Mouse (Mus musculus): ENCODE measurements around the gene Pdcd1lg2. TPM values are rescaled to one million over a fixed set of nuclear protein-coding genes. Genes with fewer than 3 reads are reported as not detected.
"Not testable (repeated sequence)": the region's sequence is repeated elsewhere in the genome, so short reads cannot be mapped to it uniquely, and the experiment has no call there.

Gene Pdcd1lg2
- polyA plus RNA-seq, 1 experiment from 2014 or later, result not detected

GRCm38 (mm10) chr19:29406042-29407017 lies 4.4 kb upstream of the Pdcd1lg2 start:
- DNase-seq (ENCODE audit: low spot score), result peak; percentile 65
- Histone ChIP-seq H3K9ac (ENCODE audit: low read depth, low read length) (no peak overlapping the region), H3K4me1 (ENCODE audit: control insufficient read depth, insufficient read depth, low read length) (peaks cover 7% of the 10 kb centered on the region; the same call in 1 of the 2 replicates), H3K4me3 (ENCODE audit: low read depth, low read length) (no peak overlapping the region), H3K4me2 (ENCODE audit: low read depth, low read length) (no peak overlapping the region), H3K9me3 (ENCODE audit: control insufficient read depth, low read length) (0 out of 2 replicates have a peak, but pooled peaks cover 2% of the 10 kb centered on the region), H3K27me3 (replicated peaks; ENCODE audit: control insufficient read depth, insufficient read depth, low read length) (no peaks in the 10 kb centered on the region), H3K27ac (replicated peaks; ENCODE audit: low read depth, low read length) (no peak overlapping the region), H3K36me3 (ENCODE audit: control insufficient read depth, insufficient read depth, low read length) (no peaks in the 10 kb centered on the region)
- ATAC-seq (ENCODE audit: low read depth), result peak; percentile 80
- 46% methylated on average over 18 of the region's 18 CpGs for WGBS

GRCm38 (mm10) chr19:29412476-29413420 lies 2.0 kb downstream of the Pdcd1lg2 start:
- DNase-seq (ENCODE audit: low spot score), result peak; percentile 95

GRCm38 (mm10) chr19:29414513-29414912 lies 3.8 kb downstream of the Pdcd1lg2 start:
- Histone ChIP-seq H3K27ac (replicated peaks; ENCODE audit: low read depth, low read length) (no peak overlapping the region), H3K27me3 (replicated peaks; ENCODE audit: control insufficient read depth, insufficient read depth, low read length) (no peaks in the 10 kb centered on the region), H3K4me3 (ENCODE audit: low read depth, low read length) (no peak overlapping the region), H3K9ac (ENCODE audit: low read depth, low read length) (no peak overlapping the region), H3K4me2 (ENCODE audit: low read depth, low read length) (no peak overlapping the region), H3K9me3 (ENCODE audit: control insufficient read depth, low read length) (no peaks in the 10 kb centered on the region), H3K4me1 (ENCODE audit: control insufficient read depth, insufficient read depth, low read length) (peaks cover 11% of the 10 kb centered on the region), H3K36me3 (ENCODE audit: control insufficient read depth, insufficient read depth, low read length) (no peaks in the 10 kb centered on the region)
- WGBS, result 84% methylated on average over 3 of the region's 3 CpGs
- no peak for DNase-seq (ENCODE audit: low spot score)
- no peak for ATAC-seq (ENCODE audit: low read depth)

More at GRCm38 (mm10) chr19:29412476-29413420, 2.0 kb downstream of the Pdcd1lg2 start:
- Histone ChIP-seq H3K4me1 (ENCODE audit: control insufficient read depth, insufficient read depth, low read length) (peaks cover 11% of the 10 kb centered on the region), H3K27me3 (replicated peaks; ENCODE audit: control insufficient read depth, insufficient read depth, low read length) (no peaks in the 10 kb centered on the region), H3K27ac (replicated peaks; ENCODE audit: low read depth, low read length) (peak overlapping the region; percentile 90), H3K9ac (ENCODE audit: low read depth, low read length) (no peak overlapping the region), H3K4me2 (ENCODE audit: low read depth, low read length) (peak overlapping the region; percentile 2; the same call in 1 of the 2 replicates), H3K4me3 (ENCODE audit: low read depth, low read length) (no peak overlapping the region), H3K36me3 (ENCODE audit: control insufficient read depth, insufficient read depth, low read length) (no peaks in the 10 kb centered on the region), H3K9me3 (ENCODE audit: control insufficient read depth, low read length) (no peaks in the 10 kb centered on the region)
- WGBS, result 29% methylated on average over 6 of the region's 6 CpGs
- ATAC-seq (ENCODE audit: low read depth), result peak; percentile 92

DNA sequence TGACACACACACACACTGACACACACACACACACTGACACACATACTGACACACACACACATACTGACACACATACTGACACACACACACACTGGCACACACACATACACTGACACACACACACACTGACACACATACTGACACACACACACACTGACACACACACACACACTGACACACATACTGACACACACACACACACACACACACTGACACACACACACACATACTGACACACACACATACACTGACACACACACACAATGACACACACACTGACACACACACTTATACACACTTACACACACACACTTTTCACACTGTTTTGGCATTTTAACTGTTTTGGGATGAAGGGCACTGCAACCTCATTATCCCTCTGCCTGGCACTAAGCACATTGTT lies 4.2 kb downstream of the Pdcd1lg2 start:
- H3K4me3 ChIP-seq (ENCODE audit: low read depth, low read length); H3K9ac ChIP-seq (ENCODE audit: low read depth, low read length); H3K9me3 ChIP-seq (ENCODE audit: control insufficient read depth, low read length); H3K36me3 ChIP-seq (ENCODE audit: control insufficient read depth, insufficient read depth, low read length); H3K27me3 ChIP-seq (replicated peaks; ENCODE audit: control insufficient read depth, insufficient read depth, low read length); H3K4me2 ChIP-seq (ENCODE audit: low read depth, low read length); ATAC-seq (ENCODE audit: low read depth); H3K27ac ChIP-seq (replicated peaks; ENCODE audit: low read depth, low read length); DNase-seq (ENCODE audit: low spot score): not testable (repeated sequence)
- peaks cover 11% of the 10 kb centered on the region for H3K4me1 ChIP-seq (ENCODE audit: control insufficient read depth, insufficient read depth, low read length)

DNA sequence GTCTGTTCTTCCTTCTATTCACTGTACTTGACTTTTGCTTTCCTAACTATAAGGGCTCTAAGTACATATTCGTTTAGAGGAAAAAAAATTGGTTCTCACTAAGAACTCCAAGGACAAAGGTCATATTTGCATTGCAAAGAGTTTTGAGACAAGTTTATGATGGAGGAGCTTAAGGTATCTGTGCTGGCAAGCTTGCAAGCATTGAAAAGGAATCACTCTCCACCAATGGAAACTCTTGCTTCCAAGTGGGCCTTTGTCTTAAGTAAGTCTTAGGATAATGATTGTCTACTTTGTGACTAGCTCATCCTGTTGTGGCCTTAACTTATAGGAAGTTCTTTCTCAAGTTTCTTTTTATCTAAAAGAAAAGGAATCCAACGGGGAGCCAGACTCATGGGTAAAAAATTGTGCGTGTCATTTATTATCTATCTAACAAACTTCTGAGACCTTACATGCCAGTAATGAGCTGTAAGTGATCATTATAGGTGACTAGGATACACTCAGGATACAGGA lies 5.7 kb downstream of the Pdcd1lg2 start:
- WGBS, result 64% methylated on average over 3 of the region's 3 CpGs
- H3K4me3 ChIP-seq (ENCODE audit: low read depth, low read length), result no peak overlapping the region
- H3K27me3 ChIP-seq (replicated peaks; ENCODE audit: control insufficient read depth, insufficient read depth, low read length), result no peaks in the 10 kb centered on the region
- peaks cover 7% of the 10 kb centered on the region for H3K4me1 ChIP-seq (ENCODE audit: control insufficient read depth, insufficient read depth, low read length)
- no peak overlapping the region for H3K27ac ChIP-seq (replicated peaks; ENCODE audit: low read depth, low read length)
- H3K4me2 ChIP-seq (ENCODE audit: low read depth, low read length), result no peak overlapping the region
- no peak overlapping the region for H3K9ac ChIP-seq (ENCODE audit: low read depth, low read length)
- no peak for DNase-seq (ENCODE audit: low spot score)
- ATAC-seq (ENCODE audit: low read depth), result no peak
- H3K9me3 ChIP-seq (ENCODE audit: control insufficient read depth, low read length), result no peaks in the 10 kb centered on the region
- H3K36me3 ChIP-seq (ENCODE audit: control insufficient read depth, insufficient read depth, low read length), result no peaks in the 10 kb centered on the region

- no peak for ATAC-seq (ENCODE audit: low read depth)
- DNase-seq (ENCODE audit: low spot score), result no peak
Observed at GRCm38 (mm10) chr19:29417188-29417587, 6.5 kb downstream of the Pdcd1lg2 start.

GRCm38 (mm10) chr19:29417894-29418293 lies 7.2 kb downstream of the Pdcd1lg2 start:
- H3K4me3 ChIP-seq (ENCODE audit: low read depth, low read length), result no peak overlapping the region
- H3K27me3 ChIP-seq (replicated peaks; ENCODE audit: control insufficient read depth, insufficient read depth, low read length), result no peaks in the 10 kb centered on the region
- no peaks in the 10 kb centered on the region for H3K9me3 ChIP-seq (ENCODE audit: control insufficient read depth, low read length)
- H3K36me3 ChIP-seq (ENCODE audit: control insufficient read depth, insufficient read depth, low read length), result no peaks in the 10 kb centered on the region
- DNase-seq (ENCODE audit: low spot score) (no peak), ATAC-seq (ENCODE audit: low read depth) (no peak)
- peaks cover 7% of the 10 kb centered on the region for H3K4me1 ChIP-seq (ENCODE audit: control insufficient read depth, insufficient read depth, low read length)
- no peak overlapping the region for H3K27ac ChIP-seq (replicated peaks; ENCODE audit: low read depth, low read length)
- H3K9ac ChIP-seq (ENCODE audit: low read depth, low read length), result no peak overlapping the region
- WGBS, result 66% methylated on average over 2 of the region's 2 CpGs
- H3K4me2 ChIP-seq (ENCODE audit: low read depth, low read length), result no peak overlapping the region

More at GRCm38 (mm10) chr19:29417188-29417587, 6.5 kb downstream of the Pdcd1lg2 start:
- no peak overlapping the region for H3K4me3 ChIP-seq (ENCODE audit: low read depth, low read length)
- no peaks in the 10 kb centered on the region for H3K9me3 ChIP-seq (ENCODE audit: control insufficient read depth, low read length)
- 70% methylated on average over 2 of the region's 2 CpGs for WGBS
- peaks cover 7% of the 10 kb centered on the region for H3K4me1 ChIP-seq (ENCODE audit: control insufficient read depth, insufficient read depth, low read length)
- no peaks in the 10 kb centered on the region for H3K36me3 ChIP-seq (ENCODE audit: control insufficient read depth, insufficient read depth, low read length)
- H3K9ac ChIP-seq (ENCODE audit: low read depth, low read length), result no peak overlapping the region
- H3K4me2 ChIP-seq (ENCODE audit: low read depth, low read length), result no peak overlapping the region
- no peaks in the 10 kb centered on the region for H3K27me3 ChIP-seq (replicated peaks; ENCODE audit: control insufficient read depth, insufficient read depth, low read length)
- H3K27ac ChIP-seq (replicated peaks; ENCODE audit: low read depth, low read length), result no peak overlapping the region

- no peaks in the 10 kb centered on the region for H3K9me3 ChIP-seq (ENCODE audit: control insufficient read depth, low read length)
- no peak overlapping the region for H3K9ac ChIP-seq (ENCODE audit: low read depth, low read length)
- no peak overlapping the region; the same call in 1 of the 2 replicates for H3K27ac ChIP-seq (replicated peaks; ENCODE audit: low read depth, low read length)
- ATAC-seq (ENCODE audit: low read depth) (no peak), DNase-seq (ENCODE audit: low spot score) (no peak)
- no peaks in the 10 kb centered on the region for H3K36me3 ChIP-seq (ENCODE audit: control insufficient read depth, insufficient read depth, low read length)
- H3K27me3 ChIP-seq (replicated peaks; ENCODE audit: control insufficient read depth, insufficient read depth, low read length), result no peaks in the 10 kb centered on the region
- H3K4me2 ChIP-seq (ENCODE audit: low read depth, low read length), result no peak overlapping the region
- peaks cover 1% of the 10 kb centered on the region; the same call in 1 of the 2 replicates for H3K4me1 ChIP-seq (ENCODE audit: control insufficient read depth, insufficient read depth, low read length)
- WGBS, result 43% methylated on average over 9 of the region's 9 CpGs
- no peak overlapping the region for H3K4me3 ChIP-seq (ENCODE audit: low read depth, low read length)
Observed at GRCm38 (mm10) chr19:29418661-29419115, 8.0 kb downstream of the Pdcd1lg2 start.
